Mouse (Mus musculus): ENCODE measurements around the gene Foxr1. TPM values are rescaled to one million over a fixed set of nuclear protein-coding genes. Genes with fewer than 3 reads are reported as not detected.
"Not testable (repeated sequence)": the region's sequence is repeated elsewhere in the genome, so short reads cannot be mapped to it uniquely, and the experiment has no call there.

Gene Foxr1
- polyA plus RNA-seq, 1 experiment from 2014 or later, result not detected

- H3K4me3 ChIP-seq, result no peak overlapping the region
- no peaks in the 10 kb centered on the region for H3K4me1 ChIP-seq
- no peak overlapping the region for H3K27ac ChIP-seq
- WGBS, result 46% methylated on average over 7 of the region's 7 CpGs
- H3K9me3 ChIP-seq, result no peaks in the 10 kb centered on the region
- DNase-seq (ENCODE audit: low spot score), result no peak
- no peaks in the 10 kb centered on the region for H3K36me3 ChIP-seq
- H3K27me3 ChIP-seq (ENCODE audit: insufficient read depth, poor library complexity, severe bottlenecking), result peaks cover 11% of the 10 kb centered on the region; the same call in 1 of the 2 replicates
These were observed 27.3 kb upstream of the Foxr1 start for GRCm38 (mm10) chr9:44468224-44468623.

- DNase-seq (ENCODE audit: low spot score), result no peak
- Histone ChIP-seq H3K36me3 (no peaks in the 10 kb centered on the region), H3K9me3 (no peaks in the 10 kb centered on the region), H3K4me3 (no peak overlapping the region), H3K27ac (no peak overlapping the region), H3K27me3 (ENCODE audit: insufficient read depth, poor library complexity, severe bottlenecking) (peaks cover 18% of the 10 kb centered on the region), H3K4me1 (0 out of 2 replicates have a peak, but pooled peaks cover 6% of the 10 kb centered on the region)
- WGBS, result 73% methylated on average over 5 of the region's 5 CpGs
These were observed 21.0 kb upstream of the Foxr1 start for GRCm38 (mm10) chr9:44461950-44462349.

DNA sequence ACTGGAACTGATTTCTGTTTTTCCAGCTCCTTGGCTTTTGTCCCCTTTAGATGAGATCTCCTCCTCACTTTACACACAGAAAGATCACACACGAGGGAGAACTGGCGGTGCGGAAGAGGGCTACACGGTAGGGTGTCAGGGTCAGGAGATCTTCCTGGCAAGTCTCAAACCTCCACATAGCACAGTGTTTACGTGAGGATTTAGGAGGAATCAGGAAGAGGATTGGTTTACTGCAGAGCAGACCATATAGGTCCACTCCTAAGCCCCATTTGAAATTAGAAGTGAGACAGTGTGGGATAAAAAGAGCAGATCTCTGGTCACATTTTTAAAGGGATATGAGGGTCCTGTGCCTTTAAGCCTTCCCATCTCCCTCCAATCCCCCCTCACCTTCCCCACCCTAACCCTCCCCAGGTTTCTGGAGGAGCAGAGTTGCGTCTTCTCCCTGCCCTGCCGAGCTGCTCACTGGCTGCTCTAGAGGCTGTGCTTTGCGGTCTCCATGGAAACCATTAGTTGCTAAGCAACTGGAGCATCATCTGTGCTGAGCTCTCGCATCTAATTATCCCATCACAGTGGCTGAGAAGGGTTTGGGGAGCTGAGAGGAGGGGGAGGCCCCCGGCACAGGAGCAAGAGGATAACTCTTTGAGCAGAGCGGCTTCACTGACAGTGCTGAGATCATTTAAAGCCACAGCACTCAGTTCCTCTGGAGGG lies 16.3 kb upstream of the Foxr1 start:
- H3K27ac ChIP-seq, result no peak overlapping the region
- H3K36me3 ChIP-seq, result no peaks in the 10 kb centered on the region
- peaks cover 13% of the 10 kb centered on the region for H3K4me1 ChIP-seq
- no peak for DNase-seq (ENCODE audit: low spot score)
- WGBS, result 9% methylated on average over 11 of the region's 11 CpGs
- no peak overlapping the region for H3K4me3 ChIP-seq
- H3K27me3 ChIP-seq (ENCODE audit: insufficient read depth, poor library complexity, severe bottlenecking), result peaks cover 63% of the 10 kb centered on the region
- H3K9me3 ChIP-seq, result no peaks in the 10 kb centered on the region

DNA sequence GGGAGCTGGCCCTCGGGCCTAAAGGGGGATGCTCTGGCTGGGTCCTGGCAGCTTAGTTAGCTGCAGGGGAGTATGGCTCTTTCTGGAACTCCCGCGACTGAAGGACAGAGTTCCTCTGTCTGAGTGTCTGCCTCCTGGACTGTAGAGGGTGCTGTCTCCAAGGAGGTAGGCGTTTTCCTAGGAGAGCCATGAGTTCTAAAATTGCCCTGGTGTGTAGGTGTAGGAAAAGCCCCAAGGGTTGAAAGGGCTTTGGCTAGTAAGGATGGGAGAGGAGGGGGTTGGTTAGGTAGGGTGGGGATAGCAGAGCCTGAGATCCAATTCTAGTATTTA lies 13.9 kb upstream of the Foxr1 start, which contains the start of gene Upk2:
Gene Upk2, minus strand, starts transcription at position 86 of the 330 bp plus-strand sequence.
- H3K4me3 ChIP-seq, result peak within 1 kb of the TSS; percentile 5; the same call in 1 of the 2 replicates
- no peak within 1 kb of the TSS for H3K27ac ChIP-seq
- peaks cover 68% of the 10 kb centered on the region for H3K27me3 ChIP-seq (ENCODE audit: insufficient read depth, poor library complexity, severe bottlenecking)
- no peaks in the 10 kb centered on the region for H3K9me3 ChIP-seq
- peaks cover 13% of the 10 kb centered on the region for H3K4me1 ChIP-seq
- WGBS, result 17% methylated on average over 4 of the region's 4 CpGs
- no peaks in the 10 kb centered on the region for H3K36me3 ChIP-seq
- DNase-seq (ENCODE audit: low spot score), result no peak

DNA sequence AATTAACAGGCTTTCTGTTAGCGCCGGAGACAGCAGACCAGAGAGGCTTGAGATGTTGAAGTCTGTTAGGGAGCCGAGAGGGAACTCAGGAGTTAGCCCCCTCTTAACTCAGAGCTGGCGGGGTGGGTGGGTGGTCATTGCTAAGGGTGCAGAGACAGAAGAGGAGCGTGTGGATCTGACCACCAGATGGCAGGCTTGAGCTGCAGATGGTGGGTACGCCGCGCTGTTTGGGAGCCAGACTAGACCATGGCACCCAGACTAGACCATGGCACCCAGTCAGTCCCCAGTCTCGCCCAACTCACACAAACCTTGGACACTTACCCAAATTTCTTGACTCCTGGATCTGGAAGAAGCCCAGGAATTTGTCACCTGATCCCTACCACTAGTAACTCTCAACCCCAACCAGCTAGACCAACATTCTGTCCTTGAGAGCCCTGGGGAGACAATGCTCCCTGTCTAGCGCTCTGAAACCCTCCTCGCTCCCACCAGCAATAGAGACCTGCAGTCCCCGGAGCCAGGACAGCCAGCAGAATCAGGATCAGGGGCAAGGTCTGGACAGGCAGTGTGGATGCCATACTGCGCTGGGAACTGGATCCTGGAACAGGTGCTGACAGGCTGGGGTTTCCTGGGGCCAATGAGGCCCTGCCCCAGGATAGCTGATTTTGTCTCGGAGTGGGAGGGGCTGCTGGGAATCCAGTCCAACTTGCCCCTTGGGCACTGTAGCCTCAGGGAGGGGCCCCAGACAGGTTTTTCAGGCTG lies 13.4 kb upstream of the Foxr1 start:
- Histone ChIP-seq H3K9me3 (no peaks in the 10 kb centered on the region), H3K4me1 (peaks cover 13% of the 10 kb centered on the region), H3K4me3 (peak overlapping the region; percentile 5; the same call in 1 of the 2 replicates), H3K36me3 (no peaks in the 10 kb centered on the region), H3K27me3 (ENCODE audit: insufficient read depth, poor library complexity, severe bottlenecking) (peaks cover 68% of the 10 kb centered on the region), H3K27ac (no peak overlapping the region)
- DNase-seq (ENCODE audit: low spot score), result peak; percentile 88
- WGBS, result 5% methylated on average over 14 of the region's 14 CpGs

GRCm38 (mm10) chr9:44450387-44450786 lies 9.5 kb upstream of the Foxr1 start:
- Histone ChIP-seq H3K27me3 (ENCODE audit: insufficient read depth, poor library complexity, severe bottlenecking) (peaks cover 40% of the 10 kb centered on the region), H3K36me3 (no peaks in the 10 kb centered on the region), H3K27ac (no peak overlapping the region), H3K9me3 (no peaks in the 10 kb centered on the region), H3K4me1 (peaks cover 6% of the 10 kb centered on the region), H3K4me3 (no peak overlapping the region)
- DNase-seq (ENCODE audit: low spot score), result no peak

DNA sequence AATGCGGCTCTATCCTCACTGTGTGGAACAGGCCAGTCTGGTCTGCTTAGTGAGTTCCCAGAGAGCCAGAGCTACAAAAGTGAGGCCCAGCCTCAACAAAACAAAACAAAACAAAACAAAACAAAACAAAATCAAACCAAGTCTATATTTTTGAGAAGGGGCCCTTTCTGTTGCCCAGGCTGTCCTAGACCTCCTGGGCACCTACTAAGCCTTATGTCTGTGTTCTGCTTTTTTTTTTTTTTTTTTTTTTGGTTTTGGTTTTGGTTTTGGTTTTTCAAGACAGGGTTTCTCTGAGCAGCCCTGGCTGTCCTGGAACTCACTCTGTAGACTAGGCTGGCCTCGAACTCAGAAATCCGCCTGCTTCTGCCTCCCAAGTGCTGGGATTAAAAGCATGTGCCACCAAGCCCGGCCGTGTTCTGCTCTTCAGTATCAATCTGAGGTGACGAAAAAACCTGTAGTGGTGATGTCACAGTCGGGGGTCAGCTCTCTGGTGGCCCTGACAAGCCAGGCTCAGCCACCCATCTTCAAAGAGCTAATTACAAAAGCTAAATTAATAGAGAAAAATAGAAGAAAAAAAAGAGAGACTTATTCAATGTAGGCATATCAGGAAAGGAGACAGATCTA lies 3.6 kb upstream of the Foxr1 start:
- not testable (repeated sequence) for H3K36me3 ChIP-seq; H3K4me1 ChIP-seq; H3K27ac ChIP-seq; DNase-seq (ENCODE audit: low spot score); H3K27me3 ChIP-seq (ENCODE audit: insufficient read depth, poor library complexity, severe bottlenecking); H3K9me3 ChIP-seq; H3K4me3 ChIP-seq
- 76% methylated on average over 7 of the region's 7 CpGs for WGBS

- WGBS, result 75% methylated on average over 6 of the region's 6 CpGs
These were observed 5.2 kb downstream of the Foxr1 start for GRCm38 (mm10) chr9:44435747-44436146.

DNA sequence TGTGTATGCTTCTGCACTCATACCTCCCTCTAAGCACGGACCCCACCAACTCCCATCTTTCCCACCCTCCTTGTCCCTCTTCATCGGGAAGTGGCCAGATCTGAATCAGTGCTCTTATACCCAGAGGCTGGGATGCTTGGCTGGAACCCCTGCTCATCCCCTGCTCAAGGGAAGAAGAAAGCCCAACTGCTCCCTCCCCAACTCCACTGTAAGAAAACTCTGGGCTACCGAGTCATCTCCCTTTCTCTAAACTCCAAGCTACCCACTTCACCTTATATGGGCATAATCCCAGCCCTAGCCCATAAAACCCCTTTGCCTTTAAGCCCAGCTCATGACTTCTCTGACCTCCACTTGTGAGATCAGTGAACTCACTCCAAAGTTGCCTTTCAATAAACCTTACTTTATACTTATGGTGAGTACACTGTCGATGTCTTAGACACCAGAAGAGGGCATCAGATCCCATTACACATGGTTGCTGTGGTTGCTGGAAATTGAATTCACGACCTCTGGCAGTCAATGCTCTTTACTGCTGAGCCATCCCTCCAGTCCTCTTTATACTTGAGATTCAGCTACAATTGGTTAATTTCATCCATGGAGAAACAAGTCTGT lies 8.3 kb downstream of the Foxr1 start:
- 44% methylated on average over 5 of the region's 5 CpGs for WGBS

More at GRCm38 (mm10) chr9:44435747-44436146, 5.2 kb downstream of the Foxr1 start:
- Histone ChIP-seq H3K36me3 (no peaks in the 10 kb centered on the region), H3K27me3 (ENCODE audit: insufficient read depth, poor library complexity, severe bottlenecking) (peaks cover 16% of the 10 kb centered on the region), H3K27ac (no peak overlapping the region), H3K4me3 (no peak overlapping the region), H3K9me3 (no peaks in the 10 kb centered on the region), H3K4me1 (no peaks in the 10 kb centered on the region)
- no peak for DNase-seq (ENCODE audit: low spot score)

GRCm38 (mm10) chr9:44423576-44423975 lies 17.4 kb downstream of the Foxr1 start:
- Histone ChIP-seq H3K36me3 (no peaks in the 10 kb centered on the region), H3K9me3 (no peaks in the 10 kb centered on the region), H3K27me3 (ENCODE audit: insufficient read depth, poor library complexity, severe bottlenecking) (no peaks in the 10 kb centered on the region), H3K4me3 (no peak overlapping the region), H3K4me1 (peaks cover under 1% of the 10 kb centered on the region; the same call in 1 of the 2 replicates), H3K27ac (no peak overlapping the region)
- no peak for DNase-seq (ENCODE audit: low spot score)
- WGBS, result 78% methylated on average over 4 of the region's 4 CpGs

More for the DNA sequence above, 8.3 kb downstream of the Foxr1 start:
- Histone ChIP-seq H3K27ac (no peak overlapping the region), H3K9me3 (no peaks in the 10 kb centered on the region), H3K4me3 (no peak overlapping the region), H3K27me3 (ENCODE audit: insufficient read depth, poor library complexity, severe bottlenecking) (peaks cover 11% of the 10 kb centered on the region; the same call in 1 of the 2 replicates), H3K36me3 (no peaks in the 10 kb centered on the region), H3K4me1 (no peaks in the 10 kb centered on the region)
- DNase-seq (ENCODE audit: low spot score), result no peak

GRCm38 (mm10) chr9:44420280-44420898 lies 20.5 kb downstream of the Foxr1 start:
- Histone ChIP-seq H3K27me3 (ENCODE audit: insufficient read depth, poor library complexity, severe bottlenecking) (no peaks in the 10 kb centered on the region), H3K36me3 (peaks cover 12% of the 10 kb centered on the region; the same call in 1 of the 2 replicates), H3K4me3 (no peak overlapping the region), H3K4me1 (peaks cover 11% of the 10 kb centered on the region; the same call in 1 of the 2 replicates), H3K9me3 (no peaks in the 10 kb centered on the region), H3K27ac (no peak overlapping the region)
- no peak for DNase-seq (ENCODE audit: low spot score)
- WGBS, result 75% methylated on average over 5 of the region's 5 CpGs

- H3K4me3 ChIP-seq; H3K9me3 ChIP-seq; H3K27me3 ChIP-seq (ENCODE audit: insufficient read depth, poor library complexity, severe bottlenecking); DNase-seq (ENCODE audit: low spot score); H3K27ac ChIP-seq: not testable (repeated sequence)
- 92% methylated on average over 9 of the region's 9 CpGs for WGBS
- peaks cover 11% of the 10 kb centered on the region; the same call in 1 of the 2 replicates for H3K4me1 ChIP-seq
- H3K36me3 ChIP-seq, result peaks cover 15% of the 10 kb centered on the region; the same call in 1 of the 2 replicates
These were observed 21.2 kb downstream of the Foxr1 start for GRCm38 (mm10) chr9:44419730-44420129.

All from heart, embryonic 10.5 days (tissue).